Mouse (Mus musculus) liver, adult 2 months (tissue): Measurements from ENCODE around the gene Nat14. TPM values are rescaled to one million over a fixed set of nuclear protein-coding genes. Genes with fewer than 3 reads are reported as not detected.
"Not testable (repeated sequence)": the region's sequence is repeated elsewhere in the genome, so short reads cannot be mapped to it uniquely, and the experiment has no call there.

ENCODE experiments used
- DNase-seq: peaks from one replicate; pipeline ENCODE4 v3.0.0-alpha.2; 2011; ENCODE audit warnings: low read depth, low spot score; ENCODE audit errors: extremely low read depth
- H3K27ac ChIP-seq: fragments of 200-500 bp; replicated peaks from 2 replicates; pipeline ENCODE4 v1.5.1; 2012; ENCODE audit warnings: low read depth, mild to moderate bottlenecking, control low read depth, inconsistent platforms, low read length; ENCODE audit not compliant: insufficient read depth
- H3K27me3 ChIP-seq: fragments of 200-500 bp; 2 replicates; pipeline ENCODE4 v1.6.1; 2012; ENCODE audit warnings: mild to moderate bottlenecking, moderate library complexity, low read length, inconsistent platforms; ENCODE audit not compliant: control insufficient read depth, insufficient read depth
- H3K36me3 ChIP-seq: fragments of 200-500 bp; 2 replicates; pipeline ENCODE4 v1.6.1; 2012; ENCODE audit warnings: low read length, inconsistent platforms; ENCODE audit not compliant: control insufficient read depth, insufficient read depth
- H3K4me1 ChIP-seq: fragments of 200-500 bp; 2 replicates; pipeline ENCODE4 v1.6.1; 2011; ENCODE audit warnings: low read length; ENCODE audit not compliant: control insufficient read depth, insufficient read depth
- H3K4me3 ChIP-seq: fragments of 200-500 bp; 2 replicates; pipeline ENCODE4 v1.5.1; 2011; ENCODE audit warnings: low read depth, mild to moderate bottlenecking, control low read depth, low read length, moderate library complexity; ENCODE audit not compliant: insufficient read depth
- H3K79me2 ChIP-seq: fragments of 200-500 bp; 2 replicates; pipeline ENCODE4 v1.6.1; 2012; ENCODE audit warnings: inconsistent platforms, mild to moderate bottlenecking, low read length, moderate library complexity; ENCODE audit not compliant: control insufficient read depth, insufficient read depth
- H3K9ac ChIP-seq: fragments of 200-500 bp; 2 replicates; pipeline ENCODE4 v1.6.1; 2012; ENCODE audit warnings: low read depth, mild to moderate bottlenecking, control low read depth, inconsistent platforms, low read length
- CTCF ChIP-seq: fragments of 200-500 bp; IDR thresholded peaks from 2 replicates; pipeline ENCODE4 v1.5.1; 2011; ENCODE audit warnings: low read depth, low read length, control low read depth
- POLR2A ChIP-seq: fragments of 200-500 bp; IDR thresholded peaks from 2 replicates; pipeline ENCODE4 v1.6.1; 2011; ENCODE audit warnings: low read length, control low read depth; ENCODE audit not compliant: insufficient read depth; ENCODE audit errors: extremely low read depth
- WGBS: fragments of 180-500 bp; shearing (Covaris S2); methylation state at CpG from one replicate; pipeline ENCODE4 v1.1.7; 2018; 5-methylcytosine and 5-hydroxymethylcytosine counted together
- polyA plus RNA-seq: library from polyadenylated mRNA; depleted of rRNA; stranded (reverse); fragments of >200 nt; gene quantifications from 2 replicates; pipeline ENCODE4 v1.2.3, GENCODE M21; 2012; rRNA removed
- total RNA-seq: library from RNA; depleted of rRNA; stranded (reverse); fragments of >200 nt; gene quantifications from 2 replicates; pipeline ENCODE4 v1.2.3, GENCODE M21; 2014; rRNA removed

The Nat14 gene
- total RNA-seq, result 0.20 and 0.28 TPM in 2 replicates
- polyA plus RNA-seq, result 0.66 and 0.75 TPM in 2 replicates

DNA sequence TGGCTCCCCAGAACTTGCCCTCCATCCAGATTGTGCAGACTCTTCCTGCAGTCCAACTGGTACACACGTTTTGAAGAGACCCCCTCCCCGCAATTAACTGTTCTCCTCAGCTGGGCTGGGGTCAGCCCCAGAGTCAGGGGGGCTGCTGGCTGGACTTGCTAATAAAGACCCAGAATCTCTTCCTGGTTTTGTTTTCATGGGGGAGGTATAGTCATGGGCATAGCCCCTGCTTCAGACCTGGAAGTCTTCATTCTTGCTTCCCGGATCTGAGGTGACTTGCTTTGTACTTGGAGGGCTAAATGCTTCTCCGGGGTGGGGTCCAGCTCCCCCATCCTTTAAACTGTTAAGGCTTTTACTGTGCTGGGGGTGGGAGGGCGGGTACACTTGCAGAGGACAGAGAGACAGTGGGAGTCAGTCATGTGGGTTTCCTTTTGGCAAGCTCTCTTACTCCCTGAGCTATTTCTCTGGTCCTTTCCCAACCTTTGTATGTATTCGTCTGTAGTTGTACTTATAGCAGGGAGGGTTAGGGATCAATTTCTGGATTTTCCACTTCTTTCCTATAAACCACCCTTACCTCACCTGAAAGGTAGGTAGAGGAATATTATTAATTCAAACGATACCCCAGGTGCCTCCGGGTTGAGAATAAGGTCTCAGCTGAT, at the start of gene Nat14:
Gene Nat14 (plus strand): TSS at position 205 of the 659 bp plus-strand sequence.
- H3K27ac ChIP-seq, result no peak within 1 kb of the TSS
- DNase-seq, result no peak

DNA sequence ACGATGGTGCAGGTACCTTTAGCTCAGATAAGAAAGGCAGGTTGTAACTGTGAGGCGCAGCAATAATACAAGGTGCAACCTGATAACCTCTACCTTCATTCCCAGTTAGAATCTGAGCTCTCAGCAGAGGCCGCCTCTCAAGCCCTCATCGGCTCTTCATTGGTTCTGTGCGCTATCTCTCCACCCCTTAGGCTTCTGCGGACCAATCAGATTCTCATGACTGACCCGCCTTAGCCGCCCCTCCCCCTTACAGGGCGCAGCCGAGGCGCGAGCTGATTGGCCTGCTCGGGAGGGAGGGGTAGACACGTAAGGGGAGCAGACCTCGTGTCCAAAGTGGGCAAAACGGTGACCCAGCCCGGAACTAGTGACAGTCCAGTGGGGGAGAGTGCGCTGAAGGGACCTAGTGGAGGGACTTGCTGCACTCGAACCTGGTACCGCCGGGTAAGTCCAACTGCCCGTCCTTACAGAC, 45.0 kb upstream of the Nat14 start, which contains the start of gene Isoc2a:
Gene Isoc2a (plus strand): TSS at position 401 of the 469 bp plus-strand sequence.
- peak; percentile 97 for DNase-seq
- Histone ChIP-seq H3K4me1 (peaks cover 10% of the 10 kb centered on the region), H3K36me3 (no peaks in the 10 kb centered on the region), H3K27ac (peak within 1 kb of the TSS; percentile 98), H3K27me3 (no peaks in the 10 kb centered on the region), H3K79me2 (peaks cover 11% of the 10 kb centered on the region; the same call in 1 of the 2 replicates), H3K4me3 (peak within 1 kb of the TSS; percentile 76), H3K9ac (peak within 1 kb of the TSS; percentile 91)
- TF ChIP-seq CTCF (peak; percentile 8; the same call in 1 of the 2 replicates), POLR2A (peak; percentile 100)
- WGBS, result 1% methylated on average over 22 of the region's 22 CpGs

More for the DNA sequence above, at the start of gene Nat14:
- 31% methylated on average over 8 of the region's 8 CpGs for WGBS
- Histone ChIP-seq H3K27me3 (peaks cover 6% of the 10 kb centered on the region), H3K4me3 (peak within 1 kb of the TSS; percentile 8; the same call in 1 of the 2 replicates), H3K79me2 (no peaks in the 10 kb centered on the region), H3K4me1 (peaks cover 2% of the 10 kb centered on the region; the same call in 1 of the 2 replicates), H3K9ac (peak within 1 kb of the TSS; percentile 12; the same call in 1 of the 2 replicates), H3K36me3 (peaks cover 3% of the 10 kb centered on the region; the same call in 1 of the 2 replicates)
- no peak for TF ChIP-seq POLR2A
- no peak for TF ChIP-seq CTCF

DNA sequence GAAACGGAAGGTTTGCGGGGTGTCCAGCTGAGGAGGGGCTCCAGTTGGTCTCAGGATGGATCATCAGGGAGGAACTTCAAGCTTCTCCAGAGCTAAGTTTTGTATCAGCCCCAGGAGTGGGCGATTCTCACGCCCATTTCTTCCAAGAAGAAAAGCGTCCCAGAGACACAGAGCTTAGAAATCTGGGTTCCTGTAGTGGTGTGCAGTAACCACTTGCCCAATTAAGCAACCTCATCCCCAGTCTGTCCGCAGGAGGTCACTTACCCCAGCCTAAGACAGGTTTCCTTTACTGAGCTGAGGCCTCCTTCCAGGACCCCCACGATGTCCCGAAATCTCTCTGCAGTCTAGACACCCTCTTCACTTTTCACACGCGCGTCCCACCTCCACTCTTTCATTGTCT, 44.6 kb upstream of the Nat14 start:
- no peak for TF ChIP-seq POLR2A
- TF ChIP-seq CTCF, result no peak
- Histone ChIP-seq H3K4me1 (peaks cover 10% of the 10 kb centered on the region), H3K79me2 (peaks cover 14% of the 10 kb centered on the region; the same call in 1 of the 2 replicates), H3K36me3 (no peaks in the 10 kb centered on the region), H3K9ac (peak overlapping the region; percentile 91), H3K27ac (peak overlapping the region; percentile 98), H3K4me3 (peak overlapping the region; percentile 76), H3K27me3 (no peaks in the 10 kb centered on the region)
- DNase-seq, result peak; percentile 36
- WGBS, result 4% methylated on average over 11 of the region's 11 CpGs

DNA sequence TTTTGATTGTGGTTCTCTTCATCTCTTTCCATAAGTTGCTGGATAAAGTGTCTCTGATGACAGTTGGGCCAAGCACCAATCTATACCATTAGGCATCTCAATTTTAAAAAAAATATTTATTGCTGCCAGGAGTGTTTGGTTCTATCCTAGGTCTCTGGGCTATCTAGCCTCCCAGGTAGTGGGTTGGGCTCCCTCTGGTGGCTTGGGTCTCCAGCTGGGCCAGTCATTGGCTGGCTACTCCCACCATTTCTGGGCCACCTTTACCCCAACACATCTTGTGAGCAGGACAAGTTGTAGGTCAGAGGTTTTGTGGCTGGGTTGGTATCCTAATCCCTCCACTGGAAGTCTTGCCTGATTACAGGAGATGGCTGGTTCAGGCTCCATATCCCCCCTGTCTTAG, 43.6 kb upstream of the Nat14 start:
- H3K4me3 ChIP-seq, result peak overlapping the region; percentile 76
- peak overlapping the region; percentile 98; the same call in 1 of the 2 replicates for H3K27ac ChIP-seq
- TF ChIP-seq CTCF (peak; percentile 72), POLR2A (no peak)
- H3K4me1 ChIP-seq, result peaks cover 10% of the 10 kb centered on the region
- H3K36me3 ChIP-seq, result peaks cover 2% of the 10 kb centered on the region; the same call in 1 of the 2 replicates
- no peak overlapping the region; the same call in 1 of the 2 replicates for H3K9ac ChIP-seq
- no peaks in the 10 kb centered on the region for H3K27me3 ChIP-seq
- peak; percentile 37 for DNase-seq
- peaks cover 14% of the 10 kb centered on the region; the same call in 1 of the 2 replicates for H3K79me2 ChIP-seq

DNA sequence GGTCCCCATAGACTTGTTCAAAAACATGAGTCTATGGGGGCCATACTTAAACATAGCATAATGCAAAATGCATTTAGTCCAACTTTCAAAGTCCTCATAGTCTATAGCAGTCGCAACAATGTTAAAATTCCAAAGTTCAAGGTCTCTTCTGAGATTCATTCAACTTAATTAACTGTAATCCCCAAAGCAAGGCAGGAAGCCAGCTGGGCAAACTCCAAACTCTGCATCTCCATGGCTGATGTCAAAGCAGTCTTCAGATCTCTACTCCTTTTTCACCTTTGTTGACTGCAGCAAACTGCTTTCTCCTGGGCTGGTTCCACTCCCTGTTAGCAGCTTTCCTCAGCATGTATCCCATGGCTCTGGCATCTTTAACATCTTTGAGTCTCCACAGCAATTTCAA, 42.8 kb upstream of the Nat14 start:
- not testable (repeated sequence) for H3K4me3 ChIP-seq, H3K27me3 ChIP-seq, H3K9ac ChIP-seq, DNase-seq, H3K36me3 ChIP-seq, H3K27ac ChIP-seq
- 21% methylated on average over 1 of the region's 1 CpGs for WGBS
- Histone ChIP-seq H3K4me1 (peaks cover 10% of the 10 kb centered on the region), H3K79me2 (peaks cover 17% of the 10 kb centered on the region; the same call in 1 of the 2 replicates)

DNA sequence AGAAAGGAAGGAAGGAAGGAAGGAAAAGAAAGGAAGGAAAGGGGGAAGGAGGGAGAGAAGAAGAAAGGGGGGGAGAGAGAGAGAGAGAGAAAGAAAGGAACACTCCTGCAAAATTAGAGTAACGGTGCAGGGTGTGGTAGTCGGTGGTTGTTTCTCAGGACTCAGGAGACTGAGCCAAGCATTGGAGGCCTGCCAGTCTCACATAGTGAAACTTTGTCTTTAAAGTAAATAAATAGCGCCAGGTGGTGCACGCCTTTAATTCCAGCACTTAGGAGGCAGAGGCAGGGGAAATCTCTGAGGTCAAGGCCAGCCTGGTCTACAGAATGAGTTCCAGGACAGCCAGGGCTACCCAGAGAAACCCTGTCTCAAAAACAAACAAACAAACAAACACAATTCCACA, 35.1 kb upstream of the Nat14 start:
- Histone ChIP-seq H3K4me1 (peaks cover 3% of the 10 kb centered on the region), H3K27ac (no peak overlapping the region), H3K9ac (no peak overlapping the region), H3K4me3 (no peak overlapping the region), H3K27me3 (no peaks in the 10 kb centered on the region), H3K79me2 (peaks cover 7% of the 10 kb centered on the region; the same call in 1 of the 2 replicates), H3K36me3 (peaks cover 4% of the 10 kb centered on the region; the same call in 1 of the 2 replicates)
- peak; percentile 71 for DNase-seq
- TF ChIP-seq CTCF (no peak), POLR2A (no peak)
- WGBS, result 11% methylated on average over 4 of the region's 4 CpGs
